Mouse (Mus musculus): ENCODE results near the gene Lbx1. TPM values are rescaled to one million over a fixed set of nuclear protein-coding genes. Genes with fewer than 3 reads are reported as not detected.

Gene Lbx1
- total RNA-seq, 2 experiments from 2014 or later: not detected

DNA sequence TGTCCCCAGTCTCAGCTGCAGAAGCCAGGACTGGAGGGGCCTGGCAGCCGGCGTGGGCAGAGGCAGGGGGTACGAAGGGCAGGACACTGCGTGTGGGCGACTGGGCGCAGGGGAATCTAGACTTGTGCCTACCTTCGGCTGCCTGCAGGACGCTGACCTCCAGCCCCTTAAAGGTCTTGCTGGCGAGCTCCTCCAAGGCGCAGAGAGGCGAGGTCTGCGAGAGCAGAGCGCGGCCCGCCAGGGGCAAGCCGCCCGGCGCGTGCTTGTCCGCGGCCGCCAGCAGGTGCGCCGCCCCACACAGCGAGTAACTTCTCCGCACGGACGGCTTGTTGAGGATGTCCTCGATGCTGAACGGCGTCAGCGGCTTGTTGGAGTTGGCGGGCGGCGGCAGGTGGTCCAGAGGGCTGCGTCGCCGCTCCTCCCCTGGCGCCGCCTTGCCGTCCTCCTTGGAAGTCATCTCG is 811 bp downstream of the Lbx1 start:
- no peak for ATAC-seq (replicated peaks; ENCODE audit: low FRiP score, poor library complexity, severe bottlenecking)

- no peak for ATAC-seq (replicated peaks; ENCODE audit: low FRiP score, poor library complexity, severe bottlenecking)
Measured at GRCm38 (mm10) chr19:45234191-45234770, 1.3 kb downstream of the Lbx1 start.

- ATAC-seq (replicated peaks; ENCODE audit: low FRiP score, poor library complexity, severe bottlenecking): no peak
Measured at GRCm38 (mm10) chr19:45233496-45234127, 2.0 kb downstream of the Lbx1 start.

- ATAC-seq (replicated peaks; ENCODE audit: low FRiP score, poor library complexity, severe bottlenecking): no peak
Measured at GRCm38 (mm10) chr19:45232443-45233410, 2.9 kb downstream of the Lbx1 start.

DNA sequence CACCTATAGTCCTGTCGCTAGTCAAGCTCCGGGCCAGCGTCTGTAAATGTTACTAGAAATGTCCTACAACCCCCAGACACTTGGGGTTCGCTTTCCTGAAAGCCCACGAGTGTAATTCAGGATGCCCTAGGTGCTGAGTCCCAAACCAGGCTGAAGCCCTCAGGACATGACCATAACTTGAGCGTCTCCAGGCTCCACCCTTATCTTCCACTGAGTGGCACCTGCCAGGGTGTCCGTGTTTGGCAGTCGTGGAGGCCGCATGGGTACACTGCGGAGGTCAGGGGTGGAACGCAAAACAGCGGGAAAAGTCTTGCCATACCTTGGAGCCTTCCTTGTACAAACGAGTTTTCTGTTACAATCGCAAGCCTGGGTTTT is 3.6 kb downstream of the Lbx1 start:
- no peak for ATAC-seq (replicated peaks; ENCODE audit: low FRiP score, poor library complexity, severe bottlenecking)

DNA sequence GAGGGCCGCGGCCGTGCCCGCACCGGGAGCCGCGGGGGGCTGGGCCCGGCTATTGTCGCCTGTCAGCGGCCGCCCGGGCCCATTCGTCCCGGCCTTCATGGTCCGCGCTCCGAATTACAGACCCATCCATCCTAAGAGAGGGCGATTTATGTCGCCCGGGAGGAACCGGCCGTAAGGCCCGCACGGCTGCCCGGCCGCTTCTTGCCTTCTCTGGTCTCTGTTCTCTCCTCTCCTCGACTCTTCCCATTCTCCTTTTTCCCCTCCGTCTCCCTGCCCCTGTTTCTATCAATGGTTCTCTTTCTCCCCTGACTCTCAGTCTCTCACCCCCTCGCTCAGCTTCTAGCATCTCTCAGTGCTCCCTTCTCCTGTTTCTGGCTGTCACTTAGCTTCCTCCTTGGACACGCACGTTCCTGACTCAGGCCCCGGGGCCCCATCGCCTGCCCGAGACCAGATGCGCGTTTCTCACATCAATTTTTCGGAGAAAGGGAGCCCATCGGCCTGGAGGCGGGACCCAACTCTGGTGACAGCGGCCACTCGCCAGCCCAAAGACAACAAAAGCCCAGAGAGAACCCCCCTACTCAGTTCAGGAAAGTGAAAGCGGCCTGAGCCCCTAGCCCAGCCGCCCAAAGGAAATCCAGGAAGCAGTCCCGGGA is 4.1 kb downstream of the Lbx1 start:
- ATAC-seq (replicated peaks; ENCODE audit: low FRiP score, poor library complexity, severe bottlenecking): no peak

GRCm38 (mm10) chr19:45230848-45231382 is 4.7 kb downstream of the Lbx1 start:
- no peak for ATAC-seq (replicated peaks; ENCODE audit: low FRiP score, poor library complexity, severe bottlenecking)

GRCm38 (mm10) chr19:45230201-45230611 is 5.4 kb downstream of the Lbx1 start:
- ATAC-seq (replicated peaks; ENCODE audit: low FRiP score, poor library complexity, severe bottlenecking): no peak

GRCm38 (mm10) chr19:45229378-45230135 is 6.1 kb downstream of the Lbx1 start:
- no peak for ATAC-seq (replicated peaks; ENCODE audit: low FRiP score, poor library complexity, severe bottlenecking)

DNA sequence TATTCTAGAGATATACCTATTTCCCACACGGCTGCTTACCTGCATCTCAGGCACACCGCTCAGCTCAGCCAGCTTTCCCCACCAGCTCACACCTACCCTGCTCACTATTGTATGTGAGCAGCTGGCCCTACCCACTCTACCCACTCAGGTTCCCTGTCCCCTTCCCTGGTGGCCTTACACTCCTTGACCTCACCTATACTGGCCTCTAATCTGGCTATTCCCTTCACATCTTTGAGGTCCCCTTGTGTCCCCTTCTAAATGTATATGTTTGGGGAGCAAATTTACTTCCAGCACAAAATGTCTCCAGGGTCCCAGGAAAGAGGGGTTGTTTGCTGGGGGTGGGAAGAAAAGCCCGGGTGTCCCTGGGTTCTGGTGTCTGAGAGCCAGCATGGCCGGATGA is 6.8 kb downstream of the Lbx1 start:
- no peak for ATAC-seq (replicated peaks; ENCODE audit: low FRiP score, poor library complexity, severe bottlenecking)

DNA sequence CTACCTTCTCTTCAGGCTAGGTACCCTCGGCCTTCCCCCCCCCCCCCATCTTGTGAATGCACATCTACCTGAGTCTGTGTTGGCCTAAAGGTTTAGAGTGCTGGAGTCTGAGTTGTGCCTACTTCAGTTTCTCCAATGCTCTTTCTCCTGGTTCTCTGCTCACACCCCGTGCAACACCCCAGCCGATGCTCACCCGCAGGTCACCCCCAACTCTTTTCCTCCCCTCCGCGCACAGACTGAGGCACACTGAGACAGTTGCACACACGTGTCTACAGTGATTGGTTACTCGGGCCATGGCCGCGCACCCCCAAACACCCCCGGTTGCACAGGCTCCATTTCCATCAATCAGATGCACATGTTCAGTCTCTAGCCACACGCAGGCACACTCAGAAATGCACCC is 7.5 kb downstream of the Lbx1 start:
- ATAC-seq (replicated peaks; ENCODE audit: low FRiP score, poor library complexity, severe bottlenecking): no peak

DNA sequence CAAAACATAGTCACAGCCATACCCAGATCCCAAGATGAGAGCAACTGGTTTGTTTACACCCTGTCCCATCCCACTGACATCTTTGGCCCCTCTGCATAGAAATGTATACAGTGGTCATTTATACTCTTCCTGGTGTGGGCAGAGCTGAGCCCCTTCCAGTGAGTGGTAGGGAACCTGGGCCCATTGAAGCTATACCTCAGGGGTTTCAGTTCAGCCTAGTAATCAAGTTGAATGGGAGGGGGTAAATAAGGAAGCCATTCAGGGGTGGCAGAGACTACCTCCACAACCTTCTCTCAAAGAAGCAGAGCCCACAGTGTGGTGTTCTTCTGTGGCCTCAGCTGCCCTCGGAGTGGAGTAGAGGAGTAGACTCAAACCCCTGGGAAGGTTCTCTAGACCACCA is 7.9 kb downstream of the Lbx1 start:
- no peak for ATAC-seq (replicated peaks; ENCODE audit: low FRiP score, poor library complexity, severe bottlenecking)

- ATAC-seq (replicated peaks; ENCODE audit: low FRiP score, poor library complexity, severe bottlenecking): no peak
Measured at GRCm38 (mm10) chr19:45227049-45227448, 8.6 kb downstream of the Lbx1 start.

DNA sequence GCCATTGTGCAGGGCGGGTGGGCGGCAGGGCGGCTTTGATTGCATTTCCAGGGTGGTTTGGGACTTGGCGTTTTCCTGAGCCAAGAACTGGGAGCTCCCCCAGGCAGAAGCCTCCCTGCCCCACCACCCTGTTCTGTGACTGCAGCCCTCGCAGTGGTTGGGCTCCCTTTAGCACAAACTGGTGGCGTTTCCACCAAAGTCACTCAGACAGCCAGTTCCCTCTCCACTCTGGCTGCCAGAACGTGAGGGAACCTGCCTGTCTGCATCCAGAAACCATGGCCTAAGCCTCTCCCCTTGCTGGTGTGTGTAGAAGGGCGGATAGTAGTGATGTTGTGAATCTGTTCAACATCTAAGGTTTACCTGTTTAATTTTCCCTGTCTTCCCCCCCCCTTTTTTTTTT is 9.4 kb downstream of the Lbx1 start:
- no peak for ATAC-seq (replicated peaks; ENCODE audit: low FRiP score, poor library complexity, severe bottlenecking)

GRCm38 (mm10) chr19:45225130-45225529 is 10.5 kb downstream of the Lbx1 start:
- ATAC-seq (replicated peaks; ENCODE audit: low FRiP score, poor library complexity, severe bottlenecking): no peak

- no peak for ATAC-seq (replicated peaks; ENCODE audit: low FRiP score, poor library complexity, severe bottlenecking)
Measured at GRCm38 (mm10) chr19:45224286-45224559, 11.4 kb downstream of the Lbx1 start.

GRCm38 (mm10) chr19:45223413-45224285 is 12.0 kb downstream of the Lbx1 start:
- ATAC-seq (replicated peaks; ENCODE audit: low FRiP score, poor library complexity, severe bottlenecking): no peak

- ATAC-seq (replicated peaks; ENCODE audit: low FRiP score, poor library complexity, severe bottlenecking): no peak
Measured at GRCm38 (mm10) chr19:45222141-45222782, 13.3 kb downstream of the Lbx1 start.

Measured in erythroblast, adult 5-6 weeks (primary cell).